ENCODE assay signal across 17 mouse cellular contexts in the genomic region with DNA sequence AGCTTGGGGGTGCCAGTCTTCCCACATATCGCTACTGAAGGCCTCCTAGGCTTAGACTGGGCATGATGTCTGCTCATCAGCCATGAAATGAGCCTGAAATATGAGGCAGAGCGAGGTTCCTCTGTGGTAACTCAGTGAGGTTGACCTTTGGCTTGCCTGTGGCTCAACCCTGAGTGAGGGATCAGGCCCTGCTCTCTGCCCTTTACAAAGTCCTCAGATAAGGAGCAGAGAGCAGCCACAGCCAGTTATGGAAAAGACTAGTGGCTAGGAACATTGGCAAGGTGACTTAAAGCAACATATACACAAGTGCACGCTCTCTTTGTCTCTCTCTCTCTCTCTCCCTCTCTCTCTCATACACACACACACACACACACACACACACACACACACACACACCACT. TPM values are rescaled to one million over a fixed set of nuclear protein-coding genes. Genes with fewer than 3 reads are reported as not detected.
DNase-seq lines count a peak whose midpoint lies in the region; ATAC-seq lines count a peak whose summit lies in the region.
"Had no signal": no experiment of that assay in that cellular context is flagged by ENCODE, and none has a peak within 500 bp of the region (broad histone marks: within the 10 kb centered on the region; RNA-seq: fewer than 3 reads in every experiment).

No protein-coding gene starts in this region.

- ATAC-seq in heart, embryonic 15.5 days (replicated peaks; ENCODE audit: insufficient number of reproducible peaks, insufficient read depth, low FRiP score, low read depth): no peak
- ATAC-seq in megakaryocyte, adult 5-6 weeks (ENCODE audit: poor library complexity, severe bottlenecking): no peak
- ATAC-seq in stomach, embryonic 16.5 days (ENCODE audit: insufficient read depth, low FRiP score): no peak
- ATAC-seq: forebrain, embryonic 13.5 days; midbrain, embryonic 13.5 days had no signal

- H3K9me3 ChIP-seq in heart, embryonic 15.5 days (replicated peaks): no peaks in the 10 kb centered on the region
- H3K9me3 ChIP-seq in megakaryocyte, embryonic 14.5 days: no peaks in the 10 kb centered on the region
- H3K9me3 ChIP-seq in limb, embryonic 10.5 days (replicated peaks): no peaks in the 10 kb centered on the region
- H3K9me3 ChIP-seq in stomach, embryonic 16.5 days (replicated peaks; ENCODE audit: control insufficient read depth, low read length): no peaks in the 10 kb centered on the region
- H3K9me3 ChIP-seq: forebrain, embryonic 13.5 days; hindbrain, embryonic 15.5 days; midbrain, embryonic 13.5 days; neural tube, embryonic 15.5 days had no signal

- intact Hi-C loops in heart, postnatal 10 days (cut with DNase I): no loop called here

- H3K27ac ChIP-seq in heart, embryonic 15.5 days: peak overlapping the region; percentile 27; the same call in 1 of the 2 replicates
- H3K27ac ChIP-seq in limb, embryonic 10.5 days: peak overlapping the region; percentile 46; the same call in 1 of the 2 replicates
- peak overlapping the region; percentile 45 for H3K27ac ChIP-seq in stomach, embryonic 16.5 days (ENCODE audit: low read length)
- H3K27ac ChIP-seq: forebrain, embryonic 13.5 days; hindbrain, embryonic 15.5 days; midbrain, embryonic 13.5 days; neural tube, embryonic 15.5 days had no signal

- H3K36me3 ChIP-seq in heart, embryonic 15.5 days: no peaks in the 10 kb centered on the region
- H3K36me3 ChIP-seq in megakaryocyte, embryonic 14.5 days (replicated peaks; ENCODE audit: low read length): peaks cover 40% of the 10 kb centered on the region
- H3K36me3 ChIP-seq in limb, embryonic 10.5 days: no peaks in the 10 kb centered on the region
- no peaks in the 10 kb centered on the region for H3K36me3 ChIP-seq in stomach, embryonic 16.5 days (ENCODE audit: control insufficient read depth, insufficient read depth, low read length)

- WGBS in heart, embryonic 15.5 days: 74% methylated on average over 3 of the region's 3 CpGs
- WGBS in limb, embryonic 10.5 days: 77% methylated on average over 3 of the region's 3 CpGs
- 63% methylated on average over 3 of the region's 3 CpGs for WGBS in stomach, embryonic 16.5 days

- no peak for DNase-seq in heart, postnatal 10 days
- DNase-seq in limb, embryonic 10.5 days (ENCODE audit: low spot score): no peak
- DNase-seq in retina, embryonic 14.5 days (ENCODE audit: low spot score): no peak
- no peak for DNase-seq in gastrocnemius, postnatal 4 days (ENCODE audit: low spot score in 2 of 2)
- DNase-seq: adrenal gland, postnatal 14 days; cerebellum, adult 11-12 months; gastrocnemius, postnatal 25 days; lung, adult 18-20 months; right cerebral cortex, postnatal 14 days had no signal

- no peaks in the 10 kb centered on the region for H3K27me3 ChIP-seq in heart, embryonic 15.5 days
- H3K27me3 ChIP-seq in megakaryocyte, embryonic 14.5 days (replicated peaks): no peaks in the 10 kb centered on the region
- no peaks in the 10 kb centered on the region for H3K27me3 ChIP-seq in limb, embryonic 10.5 days (ENCODE audit: low read depth, poor library complexity, severe bottlenecking)
- H3K27me3 ChIP-seq in stomach, embryonic 16.5 days (ENCODE audit: control insufficient read depth, insufficient read depth, low read length): no peaks in the 10 kb centered on the region
- H3K27me3 ChIP-seq: forebrain, embryonic 13.5 days; hindbrain, embryonic 15.5 days; midbrain, embryonic 13.5 days; neural tube, embryonic 15.5 days had no signal

- no peak overlapping the region for H3K4me3 ChIP-seq in heart, embryonic 15.5 days
- peak overlapping the region; percentile 83 for H3K4me3 ChIP-seq in megakaryocyte, embryonic 14.5 days (replicated peaks)
- no peak overlapping the region for H3K4me3 ChIP-seq in limb, embryonic 10.5 days
- no peak overlapping the region for H3K4me3 ChIP-seq in stomach, embryonic 16.5 days (replicated peaks; ENCODE audit: low read length)
- H3K4me3 ChIP-seq: forebrain, embryonic 13.5 days; hindbrain, embryonic 15.5 days; midbrain, embryonic 13.5 days; neural tube, embryonic 15.5 days had no signal

- H3K4me2 ChIP-seq in heart, embryonic 15.5 days: no peak overlapping the region
- H3K4me2 ChIP-seq in stomach, embryonic 16.5 days (ENCODE audit: low read depth, low read length): no peak overlapping the region
- H3K4me2 ChIP-seq: forebrain, embryonic 13.5 days; hindbrain, embryonic 15.5 days; midbrain, embryonic 13.5 days; neural tube, embryonic 15.5 days had no signal

- H3K4me1 ChIP-seq in heart, embryonic 15.5 days (replicated peaks): peaks cover 23% of the 10 kb centered on the region
- H3K4me1 ChIP-seq in megakaryocyte, embryonic 14.5 days: peaks cover 100% of the 10 kb centered on the region
- H3K4me1 ChIP-seq in limb, embryonic 10.5 days: peaks cover 17% of the 10 kb centered on the region; the same call in 1 of the 2 replicates
- H3K4me1 ChIP-seq in stomach, embryonic 16.5 days (ENCODE audit: control insufficient read depth, insufficient read depth, low read length): peaks cover 20% of the 10 kb centered on the region
- H3K4me1 ChIP-seq: forebrain, embryonic 13.5 days had no signal

- no peak overlapping the region for H3K9ac ChIP-seq in heart, embryonic 15.5 days
- H3K9ac ChIP-seq in stomach, embryonic 16.5 days (ENCODE audit: low read length): no peak overlapping the region
- H3K9ac ChIP-seq: forebrain, embryonic 13.5 days; hindbrain, embryonic 15.5 days; midbrain, embryonic 13.5 days; neural tube, embryonic 15.5 days had no signal

RNA-seq across cellular contexts. Expression of a gene that starts 14.8 kb away (rescaled TPM):
- polyA plus RNA-seq in heart, embryonic 15.5 days (2015; fragmentation: Nextera tagmentation; extraction: Ambion mirVana): 2.8 and 3.2 TPM in 2 replicates
- 10 to 100 TPM; 18.0 to 19.5 TPM for total RNA-seq in heart, postnatal 10 days (2021)
- 63.1 and 65.1 TPM in 2 replicates for polyA plus RNA-seq in megakaryocyte, embryonic 14.5 days (2012; ENCODE audit: insufficient read depth, low replicate concordance)
- total RNA-seq in megakaryocyte, adult 5-6 weeks (2015): 2.8 and 2.9 TPM in 2 replicates
- 0.15 and 4.8 TPM in 2 replicates for total RNA-seq in megakaryocyte, adult 5-6 weeks (2017)
- polyA plus RNA-seq in limb, embryonic 10.5 days (2016; fragmentation: Nextera tagmentation; extraction: Ambion mirVana): 2.8 and 3.0 TPM in 2 replicates
- 5.7 and 7.3 TPM in 2 replicates for polyA plus RNA-seq in stomach, embryonic 16.5 days (2015; fragmentation: Nextera tagmentation; extraction: Ambion mirVana)
- total RNA-seq in gastrocnemius, postnatal 4 days (2021): 10 to 100 TPM; 12.7 to 14.8 TPM

RNA-seq across cellular contexts. Expression of a gene that starts 33.8 kb away (rescaled TPM):
- polyA plus RNA-seq in heart, embryonic 15.5 days (2015; fragmentation: Nextera tagmentation; extraction: Ambion mirVana): 57.8 and 83.8 TPM in 2 replicates
- total RNA-seq in heart, postnatal 10 days (2021): 10 to 100 TPM; 47.0 to 50.0 TPM
- polyA plus RNA-seq in megakaryocyte, embryonic 14.5 days (2012; ENCODE audit: insufficient read depth, low replicate concordance): 59.8 and 71.3 TPM in 2 replicates
- total RNA-seq in megakaryocyte, adult 5-6 weeks (2015): 62.4 and 71.7 TPM in 2 replicates
- 35.4 and 36.0 TPM in 2 replicates for total RNA-seq in megakaryocyte, adult 5-6 weeks (2017)
- polyA plus RNA-seq in limb, embryonic 10.5 days (2016; fragmentation: Nextera tagmentation; extraction: Ambion mirVana): 234 and 274 TPM in 2 replicates
- 117 and 133 TPM in 2 replicates for polyA plus RNA-seq in stomach, embryonic 16.5 days (2015; fragmentation: Nextera tagmentation; extraction: Ambion mirVana)
- total RNA-seq in gastrocnemius, postnatal 4 days (2021): 10 to 100 TPM; 71.8 to 90.1 TPM

RNA-seq across cellular contexts. Expression of a gene that starts 39.6 kb away (rescaled TPM):
- 0.15 TPM in 1 of 2 replicates, not detected in the other for polyA plus RNA-seq in heart, embryonic 15.5 days (2015; fragmentation: Nextera tagmentation; extraction: Ambion mirVana)
- not detected for total RNA-seq in heart, postnatal 10 days (2021)
- not detected in 2 replicates for polyA plus RNA-seq in megakaryocyte, embryonic 14.5 days (2012; ENCODE audit: insufficient read depth, low replicate concordance)
- total RNA-seq in megakaryocyte, adult 5-6 weeks (2015): not detected in 2 replicates
- not detected in 2 replicates for total RNA-seq in megakaryocyte, adult 5-6 weeks (2017)
- 0.08 TPM in 1 of 2 replicates, not detected in the other for polyA plus RNA-seq in limb, embryonic 10.5 days (2016; fragmentation: Nextera tagmentation; extraction: Ambion mirVana)
- 8.1 and 8.9 TPM in 2 replicates for polyA plus RNA-seq in stomach, embryonic 16.5 days (2015; fragmentation: Nextera tagmentation; extraction: Ambion mirVana)
- under 1 TPM; 0.23 to 0.32 TPM for total RNA-seq in gastrocnemius, postnatal 4 days (2021)
- polyA plus RNA-seq: forebrain, embryonic 13.5 days; hindbrain, embryonic 15.5 days; midbrain, embryonic 13.5 days; neural tube, embryonic 15.5 days had no signal
